Comparison of ENCODE assay signal across 10 mouse cellular contexts in genomic region chr11:75468410-75468809, GRCm38 (mm10). TPM values are rescaled to one million over a fixed set of nuclear protein-coding genes. Genes with fewer than 3 reads are reported as not detected.
DNase-seq lines count a peak whose midpoint lies in the region; ATAC-seq and TF ChIP-seq lines count a peak whose summit lies in the region.
"Had no signal": no experiment of that assay in that cellular context is flagged by ENCODE, and none has a peak within 500 bp of the region (broad histone marks: within the 10 kb centered on the region; RNA-seq: fewer than 3 reads in every experiment).

No protein-coding gene starts in this region.

- no peak for ATAC-seq in kidney, postnatal 0 days (replicated peaks; ENCODE audit: low FRiP score, low read depth)
- no peak for ATAC-seq in embryonic facial prominence, embryonic 14.5 days (ENCODE audit: low read depth)
- no peak for ATAC-seq in hindbrain, embryonic 16.5 days
- ATAC-seq in midbrain, embryonic 15.5 days (replicated peaks) = no peak
- ATAC-seq: Patski had no signal

- 47% methylated on average over 7 of the region's 7 CpGs for WGBS in kidney, postnatal 0 days
- 59% methylated on average over 7 of the region's 7 CpGs for WGBS in embryonic facial prominence, embryonic 14.5 days
- 72% methylated on average over 7 of the region's 7 CpGs for WGBS in hindbrain, embryonic 16.5 days
- 68% methylated on average over 7 of the region's 7 CpGs for WGBS in midbrain, embryonic 15.5 days

- H3K9ac ChIP-seq in kidney, postnatal 0 days (ENCODE audit: low read depth, low read length) = peak overlapping the region; percentile 66
- peak overlapping the region; percentile 75 for H3K9ac ChIP-seq in embryonic facial prominence, embryonic 14.5 days (ENCODE audit: low read depth, low read length)
- H3K9ac ChIP-seq in hindbrain, embryonic 16.5 days (ENCODE audit: low read depth, low read length) = peak overlapping the region; percentile 55
- no peak overlapping the region for H3K9ac ChIP-seq in midbrain, embryonic 15.5 days

- DNase-seq in kidney, postnatal 0 days (ENCODE audit: low spot score) = no peak
- no peak for DNase-seq in kidney, adult 11 months
- no peak for DNase-seq in embryonic facial prominence, embryonic 14.5 days (ENCODE audit: low spot score)
- DNase-seq in left cerebral cortex, adult 11 months (ENCODE audit: low spot score) = no peak
- no peak for DNase-seq in gastrocnemius, postnatal 10 days
- no peak for DNase-seq in adrenal gland, adult (ENCODE audit: inconsistent age in 2 of 2, low spot score in 1 of 2)
- DNase-seq: cerebellum, postnatal 14 days had no signal

- TF ChIP-seq CTCF in kidney, postnatal 0 days (IDR thresholded peaks at IDR 0.05; ENCODE audit: low read depth) = no peak

- H3K36me3 ChIP-seq in kidney, postnatal 0 days (ENCODE audit: insufficient read depth, low read length) = peaks cover 13% of the 10 kb centered on the region
- peaks cover 14% of the 10 kb centered on the region for H3K36me3 ChIP-seq in embryonic facial prominence, embryonic 14.5 days (ENCODE audit: control insufficient read depth, insufficient read depth, low read length)
- H3K36me3 ChIP-seq in hindbrain, embryonic 16.5 days (ENCODE audit: control insufficient read depth, insufficient read depth, low read length) = peaks cover 10% of the 10 kb centered on the region
- peaks cover 12% of the 10 kb centered on the region for H3K36me3 ChIP-seq in midbrain, embryonic 15.5 days (replicated peaks)

- peaks cover 13% of the 10 kb centered on the region; the same call in 1 of the 2 replicates for H3K4me1 ChIP-seq in kidney, postnatal 0 days (replicated peaks; ENCODE audit: insufficient read depth, low read length)
- H3K4me1 ChIP-seq in embryonic facial prominence, embryonic 14.5 days (ENCODE audit: control insufficient read depth, insufficient read depth, low read length) = peaks cover 8% of the 10 kb centered on the region; the same call in 1 of the 2 replicates
- H3K4me1 ChIP-seq in hindbrain, embryonic 16.5 days (ENCODE audit: control insufficient read depth, insufficient read depth, low read depth, low read length) = peaks cover 3% of the 10 kb centered on the region; the same call in 1 of the 2 replicates
- peaks cover 7% of the 10 kb centered on the region; the same call in 1 of the 2 replicates for H3K4me1 ChIP-seq in midbrain, embryonic 15.5 days

- peak overlapping the region; percentile 84 for H3K4me2 ChIP-seq in kidney, postnatal 0 days (ENCODE audit: low read length)
- peak overlapping the region; percentile 89 for H3K4me2 ChIP-seq in embryonic facial prominence, embryonic 14.5 days (ENCODE audit: low read depth, low read length)
- peak overlapping the region; percentile 58 for H3K4me2 ChIP-seq in hindbrain, embryonic 16.5 days (ENCODE audit: low read length)
- H3K4me2 ChIP-seq in midbrain, embryonic 15.5 days = peak overlapping the region; percentile 48

- H3K27ac ChIP-seq in kidney, postnatal 0 days = no peak overlapping the region
- H3K27ac ChIP-seq in embryonic facial prominence, embryonic 14.5 days (replicated peaks; ENCODE audit: low read depth, low read length) = peak overlapping the region; percentile 76
- H3K27ac ChIP-seq in hindbrain, embryonic 16.5 days (ENCODE audit: low read depth, low read length) = no peak overlapping the region
- H3K27ac ChIP-seq in midbrain, embryonic 15.5 days = no peak overlapping the region

- H3K4me3 ChIP-seq in kidney, postnatal 0 days (replicated peaks; ENCODE audit: low read depth, low read length) = peak overlapping the region; percentile 36
- peak overlapping the region; percentile 43 for H3K4me3 ChIP-seq in embryonic facial prominence, embryonic 14.5 days (ENCODE audit: low read depth, low read length)
- peak overlapping the region; percentile 34 for H3K4me3 ChIP-seq in hindbrain, embryonic 16.5 days (ENCODE audit: low read length)
- H3K4me3 ChIP-seq in midbrain, embryonic 15.5 days = no peak overlapping the region

- H3K9me3 ChIP-seq in kidney, postnatal 0 days (replicated peaks; ENCODE audit: low read length) = no peaks in the 10 kb centered on the region
- H3K9me3 ChIP-seq in embryonic facial prominence, embryonic 14.5 days (ENCODE audit: control insufficient read depth, low read length) = no peaks in the 10 kb centered on the region
- no peaks in the 10 kb centered on the region for H3K9me3 ChIP-seq in hindbrain, embryonic 16.5 days (ENCODE audit: control insufficient read depth, low read length)
- no peaks in the 10 kb centered on the region for H3K9me3 ChIP-seq in midbrain, embryonic 15.5 days

- H3K27me3 ChIP-seq in kidney, postnatal 0 days (ENCODE audit: insufficient read depth, low read length) = no peaks in the 10 kb centered on the region
- H3K27me3 ChIP-seq in embryonic facial prominence, embryonic 14.5 days (replicated peaks; ENCODE audit: control insufficient read depth, insufficient read depth, low read length) = no peaks in the 10 kb centered on the region
- H3K27me3 ChIP-seq in hindbrain, embryonic 16.5 days (replicated peaks; ENCODE audit: control insufficient read depth, insufficient read depth, low read length) = no peaks in the 10 kb centered on the region
- H3K27me3 ChIP-seq in midbrain, embryonic 15.5 days (replicated peaks) = peaks cover 3% of the 10 kb centered on the region; the same call in 1 of the 2 replicates
- H3K27me3 ChIP-seq: Patski had no signal

RNA-seq across cellular contexts. Expression of gene Tlcd2, which starts 6.9 kb away (rescaled TPM):
- polyA plus RNA-seq in kidney, postnatal 0 days (2015; fragmentation: Nextera tagmentation; extraction: Ambion mirVana) = 9.3 and 11.8 TPM in 2 replicates
- 19.1 and 22.7 TPM in 2 replicates for polyA plus RNA-seq in embryonic facial prominence, embryonic 14.5 days (2014; fragmentation: Nextera tagmentation; extraction: Ambion mirVana)
- polyA plus RNA-seq in hindbrain, embryonic 16.5 days (2015; fragmentation: Nextera tagmentation; extraction: Ambion mirVana) = 2.0 and 2.9 TPM in 2 replicates
- polyA plus RNA-seq in midbrain, embryonic 15.5 days (2015; fragmentation: Nextera tagmentation; extraction: Ambion mirVana) = 2.2 and 2.8 TPM in 2 replicates
- 10 to 100 TPM; 13.5 to 14.9 TPM for total RNA-seq in gastrocnemius, postnatal 10 days (2021)

RNA-seq across cellular contexts. Expression of gene Wdr81, which starts 13.9 kb away (rescaled TPM):
- polyA plus RNA-seq in kidney, postnatal 0 days (2015; fragmentation: Nextera tagmentation; extraction: Ambion mirVana) = 4.9 and 5.3 TPM in 2 replicates
- polyA plus RNA-seq in embryonic facial prominence, embryonic 14.5 days (2014; fragmentation: Nextera tagmentation; extraction: Ambion mirVana) = 5.7 and 7.0 TPM in 2 replicates
- polyA plus RNA-seq in hindbrain, embryonic 16.5 days (2015; fragmentation: Nextera tagmentation; extraction: Ambion mirVana) = 6.1 and 8.1 TPM in 2 replicates
- 8.4 and 8.7 TPM in 2 replicates for polyA plus RNA-seq in midbrain, embryonic 15.5 days (2015; fragmentation: Nextera tagmentation; extraction: Ambion mirVana)
- 1 to 10 TPM; 7.2 to 7.9 TPM for total RNA-seq in gastrocnemius, postnatal 10 days (2021)

RNA-seq across cellular contexts. Expression of gene Prpf8, which starts 18.2 kb away (rescaled TPM):
- 36.3 and 36.6 TPM in 2 replicates for polyA plus RNA-seq in kidney, postnatal 0 days (2015; fragmentation: Nextera tagmentation; extraction: Ambion mirVana)
- polyA plus RNA-seq in embryonic facial prominence, embryonic 14.5 days (2014; fragmentation: Nextera tagmentation; extraction: Ambion mirVana) = 76.6 and 83.5 TPM in 2 replicates
- 38.8 and 41.9 TPM in 2 replicates for polyA plus RNA-seq in hindbrain, embryonic 16.5 days (2015; fragmentation: Nextera tagmentation; extraction: Ambion mirVana)
- 54.8 and 56.4 TPM in 2 replicates for polyA plus RNA-seq in midbrain, embryonic 15.5 days (2015; fragmentation: Nextera tagmentation; extraction: Ambion mirVana)
- total RNA-seq in gastrocnemius, postnatal 10 days (2021) = 10 to 100 TPM; 77.6 to 83.7 TPM

RNA-seq across cellular contexts. Expression of gene Serpinf2, which starts 29.0 kb away (rescaled TPM):
- polyA plus RNA-seq in kidney, postnatal 0 days (2015; fragmentation: Nextera tagmentation; extraction: Ambion mirVana) = 45.2 and 57.0 TPM in 2 replicates
- not detected in 2 replicates for polyA plus RNA-seq in embryonic facial prominence, embryonic 14.5 days (2014; fragmentation: Nextera tagmentation; extraction: Ambion mirVana)
- polyA plus RNA-seq in hindbrain, embryonic 16.5 days (2015; fragmentation: Nextera tagmentation; extraction: Ambion mirVana) = 0.06 TPM in 1 of 2 replicates, not detected in the other
- polyA plus RNA-seq in midbrain, embryonic 15.5 days (2015; fragmentation: Nextera tagmentation; extraction: Ambion mirVana) = 0.37 TPM in 1 of 2 replicates, not detected in the other
- total RNA-seq in gastrocnemius, postnatal 10 days (2021) = under 1 TPM in 1 of 2 experiments, not detected in 1; 0.56 TPM

RNA-seq across cellular contexts. Expression of gene Rilp, which starts 41.5 kb away (rescaled TPM):
- 4.2 and 4.5 TPM in 2 replicates for polyA plus RNA-seq in kidney, postnatal 0 days (2015; fragmentation: Nextera tagmentation; extraction: Ambion mirVana)
- polyA plus RNA-seq in embryonic facial prominence, embryonic 14.5 days (2014; fragmentation: Nextera tagmentation; extraction: Ambion mirVana) = 0.59 and 0.70 TPM in 2 replicates
- 2.9 and 4.2 TPM in 2 replicates for polyA plus RNA-seq in hindbrain, embryonic 16.5 days (2015; fragmentation: Nextera tagmentation; extraction: Ambion mirVana)
- polyA plus RNA-seq in midbrain, embryonic 15.5 days (2015; fragmentation: Nextera tagmentation; extraction: Ambion mirVana) = 1.9 and 2.0 TPM in 2 replicates
- 10 to 100 TPM; 25.5 to 32.6 TPM for total RNA-seq in gastrocnemius, postnatal 10 days (2021)
